Mouse (Mus musculus): ENCODE measurements around the gene Hsd17b1. TPM values are rescaled to one million over a fixed set of nuclear protein-coding genes. Genes with fewer than 3 reads are reported as not detected.
"Not testable (repeated sequence)": the region's sequence is repeated elsewhere in the genome, so short reads cannot be mapped to it uniquely, and the experiment has no call there.

The Hsd17b1 gene
- polyA plus RNA-seq, 1 experiment from 2014 or later = 0.08 TPM

- Histone ChIP-seq H3K4me1 (replicated peaks; ENCODE audit: control insufficient read depth, insufficient read depth, low read length) (peaks cover 10% of the 10 kb centered on the region), H3K4me3 (ENCODE audit: low read depth, low read length) (peak overlapping the region; percentile 87), H3K9me3 (ENCODE audit: control insufficient read depth) (no peaks in the 10 kb centered on the region), H3K36me3 (ENCODE audit: control insufficient read depth, insufficient read depth) (peaks cover 16% of the 10 kb centered on the region; the same call in 1 of the 2 replicates), H3K9ac (ENCODE audit: low read depth, low read length) (peak overlapping the region; percentile 52), H3K27ac (ENCODE audit: low read depth, low read length) (peak overlapping the region; percentile 29; the same call in 1 of the 2 replicates), H3K27me3 (replicated peaks; ENCODE audit: control insufficient read depth, insufficient read depth, low read length) (no peaks in the 10 kb centered on the region), H3K4me2 (replicated peaks; ENCODE audit: low read depth) (peak overlapping the region; percentile 68)
- WGBS = 19% methylated on average over 19 of the region's 19 CpGs
- no peak for TF ChIP-seq CTCF (IDR thresholded peaks at IDR 0.05; ENCODE audit: low read depth)
- ATAC-seq = no peak
These were observed 42.5 kb downstream of the Hsd17b1 start for GRCm38 (mm10) chr11:101120545-101121188.

GRCm38 (mm10) chr11:101124494-101124893 is 46.3 kb downstream of the Hsd17b1 start:
- not testable (repeated sequence) for H3K4me2 ChIP-seq (replicated peaks; ENCODE audit: low read depth)

GRCm38 (mm10) chr11:101125008-101125407 is 46.8 kb downstream of the Hsd17b1 start:
- not testable (repeated sequence) for H3K4me2 ChIP-seq (replicated peaks; ENCODE audit: low read depth); H3K4me1 ChIP-seq (replicated peaks; ENCODE audit: control insufficient read depth, insufficient read depth, low read length); H3K4me3 ChIP-seq (ENCODE audit: low read depth, low read length); H3K9ac ChIP-seq (ENCODE audit: low read depth, low read length); ATAC-seq; H3K27ac ChIP-seq (ENCODE audit: low read depth, low read length); H3K27me3 ChIP-seq (replicated peaks; ENCODE audit: control insufficient read depth, insufficient read depth, low read length); H3K9me3 ChIP-seq (ENCODE audit: control insufficient read depth)
- H3K36me3 ChIP-seq (ENCODE audit: control insufficient read depth, insufficient read depth) = peaks cover 27% of the 10 kb centered on the region
- 95% methylated on average over 7 of the region's 9 CpGs for WGBS

More at GRCm38 (mm10) chr11:101124494-101124893, 46.3 kb downstream of the Hsd17b1 start:
- ATAC-seq; H3K27ac ChIP-seq (ENCODE audit: low read depth, low read length); H3K9ac ChIP-seq (ENCODE audit: low read depth, low read length); H3K27me3 ChIP-seq (replicated peaks; ENCODE audit: control insufficient read depth, insufficient read depth, low read length); H3K9me3 ChIP-seq (ENCODE audit: control insufficient read depth); H3K4me3 ChIP-seq (ENCODE audit: low read depth, low read length); H3K4me1 ChIP-seq (replicated peaks; ENCODE audit: control insufficient read depth, insufficient read depth, low read length): not testable (repeated sequence)
- H3K36me3 ChIP-seq (ENCODE audit: control insufficient read depth, insufficient read depth) = peaks cover 27% of the 10 kb centered on the region
- 94% methylated on average over 8 of the region's 8 CpGs for WGBS

DNA sequence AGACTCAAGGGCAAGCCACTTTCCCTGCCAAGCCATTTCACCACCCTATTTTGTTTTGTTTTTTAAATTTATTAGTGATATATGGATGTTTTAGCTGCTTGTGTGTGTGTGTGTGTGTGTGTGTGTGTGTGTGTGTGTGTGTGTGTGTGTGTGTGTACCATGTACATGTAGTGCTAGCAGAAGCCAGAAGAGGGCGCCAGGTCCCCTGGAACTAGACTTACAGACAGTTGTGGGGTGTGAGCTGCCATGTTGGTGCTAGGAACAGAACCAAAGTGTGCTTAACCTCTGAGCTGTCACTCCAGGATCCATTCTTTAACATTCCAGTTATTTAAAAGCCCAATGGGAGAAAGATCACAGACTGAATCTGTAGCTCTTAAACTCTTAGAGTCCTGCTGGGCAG is 48.9 kb downstream of the Hsd17b1 start:
- no peak overlapping the region for H3K4me3 ChIP-seq (ENCODE audit: low read depth, low read length)
- peaks cover 5% of the 10 kb centered on the region; the same call in 1 of the 2 replicates for H3K4me1 ChIP-seq (replicated peaks; ENCODE audit: control insufficient read depth, insufficient read depth, low read length)
- H3K9ac ChIP-seq (ENCODE audit: low read depth, low read length) = no peak overlapping the region
- no peaks in the 10 kb centered on the region for H3K9me3 ChIP-seq (ENCODE audit: control insufficient read depth)
- WGBS = 71% methylated on average over 1 of the region's 1 CpGs
- H3K27me3 ChIP-seq (replicated peaks; ENCODE audit: control insufficient read depth, insufficient read depth, low read length) = no peaks in the 10 kb centered on the region
- peaks cover 27% of the 10 kb centered on the region for H3K36me3 ChIP-seq (ENCODE audit: control insufficient read depth, insufficient read depth)
- no peak overlapping the region for H3K27ac ChIP-seq (ENCODE audit: low read depth, low read length)
- no peak for ATAC-seq
- no peak overlapping the region for H3K4me2 ChIP-seq (replicated peaks; ENCODE audit: low read depth)
- TF ChIP-seq CTCF (IDR thresholded peaks at IDR 0.05; ENCODE audit: low read depth) = peak; percentile 44

GRCm38 (mm10) chr11:101128996-101129577 is 50.9 kb downstream of the Hsd17b1 start:
- WGBS = 84% methylated on average over 11 of the region's 11 CpGs
- peaks cover 5% of the 10 kb centered on the region; the same call in 1 of the 2 replicates for H3K4me1 ChIP-seq (replicated peaks; ENCODE audit: control insufficient read depth, insufficient read depth, low read length)
- peaks cover 15% of the 10 kb centered on the region for H3K36me3 ChIP-seq (ENCODE audit: control insufficient read depth, insufficient read depth)
- H3K27ac ChIP-seq (ENCODE audit: low read depth, low read length) = no peak overlapping the region
- TF ChIP-seq CTCF (IDR thresholded peaks at IDR 0.05; ENCODE audit: low read depth) = no peak
- ATAC-seq = no peak
- no peaks in the 10 kb centered on the region for H3K27me3 ChIP-seq (replicated peaks; ENCODE audit: control insufficient read depth, insufficient read depth, low read length)
- no peaks in the 10 kb centered on the region for H3K9me3 ChIP-seq (ENCODE audit: control insufficient read depth)
- no peak overlapping the region for H3K4me3 ChIP-seq (ENCODE audit: low read depth, low read length)
- no peak overlapping the region for H3K9ac ChIP-seq (ENCODE audit: low read depth, low read length)
- H3K4me2 ChIP-seq (replicated peaks; ENCODE audit: low read depth) = no peak overlapping the region

Small RNA genes within 50 kb of the gene (microRNA-seq; reads per million reads assigned to microRNA genes)
- gene Mir6928 = 0.82 reads per million

Other genes with a start within 250 kb of the Hsd17b1 start
- 13.0 and 13.3 TPM in 2 replicates for gene Stat5b, start 227.7 kb upstream of the Hsd17b1 start, polyA plus RNA-seq (2015; fragmentation: Nextera tagmentation; extraction: Ambion mirVana)
- gene Stat5a, start 219.1 kb upstream of the Hsd17b1 start, polyA plus RNA-seq (2015; fragmentation: Nextera tagmentation; extraction: Ambion mirVana) = 4.8 TPM in 2 replicates
- 61.2 and 68.6 TPM in 2 replicates for gene Stat3, start 138.9 kb upstream of the Hsd17b1 start, polyA plus RNA-seq (2015; fragmentation: Nextera tagmentation; extraction: Ambion mirVana)
- 191 and 207 TPM in 2 replicates for gene Cavin1, start 107.5 kb upstream of the Hsd17b1 start, polyA plus RNA-seq (2015; fragmentation: Nextera tagmentation; extraction: Ambion mirVana)
- 62.1 and 67.2 TPM in 2 replicates for gene Atp6v0a1, start 69.0 kb upstream of the Hsd17b1 start, polyA plus RNA-seq (2015; fragmentation: Nextera tagmentation; extraction: Ambion mirVana)
- gene Naglu, start 8.4 kb upstream of the Hsd17b1 start, polyA plus RNA-seq (2015; fragmentation: Nextera tagmentation; extraction: Ambion mirVana) = 25.6 and 25.8 TPM in 2 replicates
- gene Coasy, start 4.2 kb downstream of the Hsd17b1 start, polyA plus RNA-seq (2015; fragmentation: Nextera tagmentation; extraction: Ambion mirVana) = 28.0 TPM in 2 replicates
- 93.3 and 96.4 TPM in 2 replicates for gene Mlx, start 8.9 kb downstream of the Hsd17b1 start, polyA plus RNA-seq (2015; fragmentation: Nextera tagmentation; extraction: Ambion mirVana)
- gene Psmc3ip, start 17.0 kb downstream of the Hsd17b1 start, polyA plus RNA-seq (2015; fragmentation: Nextera tagmentation; extraction: Ambion mirVana) = 9.1 and 10.5 TPM in 2 replicates
- gene Retreg3, start 41.5 kb downstream of the Hsd17b1 start, polyA plus RNA-seq (2015; fragmentation: Nextera tagmentation; extraction: Ambion mirVana) = 10.3 and 12.3 TPM in 2 replicates
- gene Tubg1, start 41.5 kb downstream of the Hsd17b1 start, polyA plus RNA-seq (2015; fragmentation: Nextera tagmentation; extraction: Ambion mirVana) = 20.0 and 20.6 TPM in 2 replicates
- 2.5 and 2.8 TPM in 2 replicates for gene Tubg2, start 77.5 kb downstream of the Hsd17b1 start, polyA plus RNA-seq (2015; fragmentation: Nextera tagmentation; extraction: Ambion mirVana)
- 5.2 and 6.0 TPM in 2 replicates for gene Cntnap1, start 92.1 kb downstream of the Hsd17b1 start, polyA plus RNA-seq (2015; fragmentation: Nextera tagmentation; extraction: Ambion mirVana)
- 7.7 and 7.8 TPM in 2 replicates for gene Plekhh3, start 92.9 kb downstream of the Hsd17b1 start, polyA plus RNA-seq (2015; fragmentation: Nextera tagmentation; extraction: Ambion mirVana)
- gene Ccr10, start 97.0 kb downstream of the Hsd17b1 start, polyA plus RNA-seq (2015; fragmentation: Nextera tagmentation; extraction: Ambion mirVana) = 0.13 and 0.22 TPM in 2 replicates
- gene Ezh1, start 148.1 kb downstream of the Hsd17b1 start, polyA plus RNA-seq (2015; fragmentation: Nextera tagmentation; extraction: Ambion mirVana) = 9.8 and 10.8 TPM in 2 replicates
- 67.7 and 74.7 TPM in 2 replicates for gene Ramp2, start 167.6 kb downstream of the Hsd17b1 start, polyA plus RNA-seq (2015; fragmentation: Nextera tagmentation; extraction: Ambion mirVana)
- gene Vps25, start 175.3 kb downstream of the Hsd17b1 start, polyA plus RNA-seq (2015; fragmentation: Nextera tagmentation; extraction: Ambion mirVana) = 148 and 157 TPM in 2 replicates
- 4.6 and 4.7 TPM in 2 replicates for gene Wnk4, start 182.2 kb downstream of the Hsd17b1 start, polyA plus RNA-seq (2015; fragmentation: Nextera tagmentation; extraction: Ambion mirVana)
- 0.26 and 0.47 TPM in 2 replicates for gene Cntd1, start 200.6 kb downstream of the Hsd17b1 start, polyA plus RNA-seq (2015; fragmentation: Nextera tagmentation; extraction: Ambion mirVana)
- gene Coa3, start 200.7 kb downstream of the Hsd17b1 start, polyA plus RNA-seq (2015; fragmentation: Nextera tagmentation; extraction: Ambion mirVana) = 255 and 276 TPM in 2 replicates
- 117 and 124 TPM in 2 replicates for gene Becn1, start 223.9 kb downstream of the Hsd17b1 start, polyA plus RNA-seq (2015; fragmentation: Nextera tagmentation; extraction: Ambion mirVana)
- 59.5 and 60.2 TPM in 2 replicates for gene Psme3, start 237.8 kb downstream of the Hsd17b1 start, polyA plus RNA-seq (2015; fragmentation: Nextera tagmentation; extraction: Ambion mirVana)
- gene Aoc2, start 246.7 kb downstream of the Hsd17b1 start, polyA plus RNA-seq (2015; fragmentation: Nextera tagmentation; extraction: Ambion mirVana) = 0.34 and 0.41 TPM in 2 replicates

Measured in intestine, postnatal 0 days (tissue).